Mouse (Mus musculus) lung, adult 18-20 months (tissue): ENCODE data around the gene Pomgnt1.

Experiments
- DNase-seq, 2 experiments: peaks; one replicate each; pipeline ENCODE4 v3.0.0; 2022; ENCODE audit warnings: mixed read lengths in 2 of 2

Pomgnt1 gene

GRCm38 (mm10) chr4:116140801-116141574 is 17.3 kb downstream of the Pomgnt1 start:
- no peak for DNase-seq

- DNase-seq: no peak
These were observed 18.1 kb downstream of the Pomgnt1 start for GRCm38 (mm10) chr4:116141736-116142135.

DNA sequence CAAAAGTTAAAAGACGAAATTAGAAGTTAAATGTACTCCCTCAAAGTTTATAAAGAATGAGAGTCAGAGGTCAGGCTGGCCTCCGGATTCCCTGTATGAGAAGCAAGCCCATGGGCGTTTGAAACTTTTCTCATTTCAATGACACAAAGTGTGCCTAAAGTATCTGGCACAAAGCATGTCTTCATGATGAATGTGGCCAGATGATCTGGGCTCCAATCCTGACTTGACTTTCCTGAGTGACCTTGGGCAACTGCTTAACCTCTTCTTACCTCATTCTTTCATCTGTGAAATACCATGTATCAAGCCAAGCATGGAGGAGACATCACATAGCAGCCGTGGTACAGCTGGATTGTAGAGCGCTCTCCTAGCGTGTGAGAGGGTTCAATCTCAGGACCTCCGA is 18.6 kb downstream of the Pomgnt1 start:
- no peak for DNase-seq

DNA sequence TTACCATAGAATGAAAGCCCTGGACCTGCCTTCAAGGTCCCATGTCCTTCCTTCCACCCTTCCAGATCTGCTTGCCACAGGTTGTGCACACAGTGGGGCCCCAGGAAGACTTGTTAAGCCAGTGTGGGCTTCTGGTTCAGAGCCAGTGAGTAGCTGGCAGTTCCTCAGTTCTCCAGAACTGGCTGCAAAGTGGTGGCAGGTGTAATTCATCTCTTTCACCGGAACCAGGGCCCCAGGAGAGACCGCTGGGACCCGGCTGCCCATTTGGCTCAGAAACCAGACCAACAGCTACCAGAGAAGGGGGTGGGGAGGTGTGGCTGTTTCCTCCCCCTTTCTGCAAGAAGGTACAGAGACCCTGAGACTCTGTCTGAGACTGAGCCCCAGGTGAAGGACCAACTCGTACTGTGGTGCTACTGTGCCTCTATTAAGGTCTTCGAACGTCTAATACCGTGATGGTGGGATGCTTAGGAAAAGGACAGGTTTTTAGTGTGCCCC is 19.7 kb downstream of the Pomgnt1 start:
- DNase-seq: peak; percentile 48 to 56

- DNase-seq: peak; percentile 76 to 78
These were observed 20.5 kb downstream of the Pomgnt1 start for GRCm38 (mm10) chr4:116143891-116144717.

DNA sequence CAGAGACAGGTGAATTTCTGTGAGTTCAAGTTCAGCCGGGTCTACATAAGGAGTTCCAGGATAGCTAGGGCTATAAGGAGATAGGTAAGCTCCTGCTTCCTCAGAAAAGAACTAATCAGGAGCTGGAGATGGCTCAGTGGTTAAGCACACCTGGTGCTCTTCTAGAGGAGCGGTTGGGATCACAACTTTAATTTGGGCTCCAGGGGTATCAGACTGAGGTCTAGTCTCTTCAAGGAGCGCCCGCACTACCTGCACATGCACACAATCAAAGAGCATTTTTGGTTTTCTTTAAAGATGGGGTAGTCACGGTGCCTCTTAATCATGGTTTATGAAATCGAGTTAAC is 26.1 kb downstream of the Pomgnt1 start:
- DNase-seq: no peak

- DNase-seq: peak; percentile 57 to 67
These were observed 26.7 kb downstream of the Pomgnt1 start for GRCm38 (mm10) chr4:116150156-116150861.

GRCm38 (mm10) chr4:116150862-116151221 is 27.2 kb downstream of the Pomgnt1 start:
- DNase-seq: no peak

GRCm38 (mm10) chr4:116151238-116151637 is 27.6 kb downstream of the Pomgnt1 start, which contains the start of gene Lurap1:
Gene Lurap1, minus strand, starts transcription at chr4:116151338.
- no peak for DNase-seq

DNA sequence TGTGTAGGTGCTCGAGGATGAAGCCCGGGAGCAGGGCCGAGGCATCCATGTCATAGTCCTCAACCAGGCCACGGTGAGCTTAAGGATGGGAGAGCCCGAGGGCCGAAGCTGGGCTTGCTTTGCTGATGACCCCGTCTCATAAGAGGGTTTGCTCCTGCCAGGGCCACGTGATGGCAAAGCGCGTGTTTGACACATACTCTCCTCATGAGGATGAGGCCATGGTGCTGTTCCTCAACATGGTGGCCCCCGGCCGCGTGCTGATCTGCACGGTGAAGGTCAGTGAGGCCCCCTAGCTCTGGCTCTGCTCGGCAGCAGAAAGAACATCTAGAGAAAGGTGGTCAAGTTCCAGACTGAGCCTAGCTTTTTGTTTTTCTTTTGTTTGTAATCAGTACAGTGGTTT is 29.1 kb downstream of the Pomgnt1 start:
- no peak for DNase-seq

DNA sequence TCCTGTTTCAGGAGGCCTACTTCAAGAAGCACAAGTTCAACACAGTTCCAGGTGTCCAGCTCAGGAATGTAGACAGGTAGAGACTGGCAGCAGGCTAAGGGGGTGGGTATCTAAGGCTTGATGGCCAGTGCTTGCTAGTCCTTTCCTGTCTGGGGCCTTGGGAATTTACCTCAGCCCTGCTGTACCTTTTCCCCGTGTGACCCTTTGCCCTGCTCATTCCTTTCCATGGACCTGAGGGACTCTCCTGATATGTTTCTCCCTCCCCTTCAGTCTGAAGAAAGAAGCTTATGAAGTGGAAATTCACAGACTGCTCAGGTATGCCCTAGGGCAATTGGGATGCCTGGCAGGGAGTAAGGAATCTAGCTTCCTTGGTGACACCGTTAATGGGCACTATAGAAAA is 34.2 kb downstream of the Pomgnt1 start:
- DNase-seq: no peak

GRCm38 (mm10) chr4:116159912-116160311 is 36.3 kb downstream of the Pomgnt1 start:
- peak in 1 of 2 experiments; percentile 48 for DNase-seq

DNA sequence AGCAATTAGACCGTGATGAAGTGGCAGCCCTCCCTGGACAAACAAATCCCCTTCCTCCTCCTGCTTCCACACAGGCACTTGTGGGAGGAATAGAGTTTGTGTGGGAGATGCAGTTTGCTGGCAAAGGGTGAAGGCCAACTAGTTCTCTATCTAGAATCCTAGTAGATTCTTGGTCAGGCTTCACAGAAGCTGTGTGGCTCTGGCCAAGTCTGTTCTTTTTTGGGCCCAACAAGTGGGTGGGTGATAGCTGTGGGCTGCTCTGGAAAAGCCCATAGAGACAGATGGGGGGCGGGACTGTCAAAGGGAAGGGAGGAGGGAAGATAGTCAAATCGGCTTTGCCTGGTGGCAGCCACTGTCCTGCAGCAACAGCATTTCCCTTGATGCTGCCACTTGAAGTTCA is 37.1 kb downstream of the Pomgnt1 start:
- no peak for DNase-seq

- DNase-seq: peak in 1 of 2 experiments; percentile 64
These were observed 38.5 kb downstream of the Pomgnt1 start for GRCm38 (mm10) chr4:116162142-116162541.

GRCm38 (mm10) chr4:116164759-116165554 is 41.3 kb downstream of the Pomgnt1 start:
- peak in 1 of 2 experiments; percentile 68 for DNase-seq

DNA sequence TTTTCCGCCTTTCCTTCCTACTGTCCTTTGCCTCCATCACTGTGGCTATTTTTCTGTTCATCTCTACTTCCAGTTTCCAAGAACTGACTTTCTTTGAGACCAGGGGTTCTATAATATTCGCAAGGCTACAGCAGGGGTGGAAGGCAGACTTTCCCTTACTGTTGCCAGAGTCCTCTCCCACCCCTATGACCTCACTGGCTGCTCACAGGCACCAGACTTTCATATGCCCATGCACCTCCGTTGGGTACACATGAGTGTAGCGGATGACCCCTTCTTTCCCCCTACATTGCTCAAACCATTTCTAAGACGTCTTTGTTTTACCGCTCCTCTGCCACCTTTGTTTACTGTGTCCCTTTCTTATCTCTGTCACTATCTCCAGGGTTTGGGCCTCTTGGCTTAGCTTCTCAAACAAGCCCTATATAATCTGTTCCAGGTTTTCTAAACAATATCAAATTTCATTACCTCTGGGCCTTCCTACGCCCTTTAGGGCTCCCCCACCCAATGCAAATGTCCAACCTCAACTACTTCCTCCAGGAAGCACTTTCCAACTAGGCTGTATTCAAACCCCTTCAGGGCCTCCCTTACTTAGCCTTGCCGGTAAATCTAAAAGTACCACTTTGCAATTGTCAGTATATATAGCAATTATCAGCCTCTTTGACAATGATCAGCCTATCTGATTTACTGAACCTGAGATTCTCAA is 42.2 kb downstream of the Pomgnt1 start:
- DNase-seq: no peak

DNA sequence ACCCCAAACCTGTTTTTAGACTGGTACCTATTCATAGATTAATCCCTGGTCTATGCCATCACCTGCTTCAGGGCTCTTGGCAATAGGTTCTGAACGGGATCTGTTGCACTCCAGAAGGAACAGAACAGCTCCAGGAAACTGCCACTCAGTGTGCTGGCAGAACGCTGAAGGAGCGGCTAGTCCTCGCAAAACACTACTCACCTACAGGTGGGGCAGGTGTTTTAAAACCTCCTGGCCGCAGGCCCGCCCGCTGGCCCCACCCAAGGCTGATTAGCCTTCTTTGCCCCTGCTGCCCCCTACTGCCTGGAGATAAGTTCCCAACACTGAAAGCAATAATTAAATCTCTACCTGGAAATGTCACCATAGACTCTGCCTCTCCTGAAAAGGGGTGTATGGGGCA is 43.8 kb downstream of the Pomgnt1 start, which contains the start of gene Tspan1:
Tspan1 (minus strand) TSS at position 198 of the 400 bp plus-strand sequence.
- peak; percentile 87 to 92 for DNase-seq

GRCm38 (mm10) chr4:116168617-116169352 is 45.1 kb downstream of the Pomgnt1 start:
- DNase-seq: peak; percentile 65 to 84

DNA sequence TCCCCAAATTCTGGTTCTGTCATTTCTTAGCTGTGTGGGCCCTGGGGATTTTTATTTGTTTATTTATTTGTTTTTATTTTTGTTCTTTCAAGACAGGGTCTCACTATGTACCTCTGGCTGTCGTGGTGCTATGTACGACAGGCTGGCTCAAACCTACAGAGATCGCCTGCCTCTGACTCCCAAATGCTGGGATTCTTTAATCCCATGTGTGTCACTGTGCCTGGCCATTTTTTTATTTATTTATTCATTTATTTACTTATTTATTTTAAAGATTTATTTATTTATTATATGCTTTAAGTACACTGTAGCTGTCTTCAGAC is 45.7 kb downstream of the Pomgnt1 start:
- no peak for DNase-seq

DNA sequence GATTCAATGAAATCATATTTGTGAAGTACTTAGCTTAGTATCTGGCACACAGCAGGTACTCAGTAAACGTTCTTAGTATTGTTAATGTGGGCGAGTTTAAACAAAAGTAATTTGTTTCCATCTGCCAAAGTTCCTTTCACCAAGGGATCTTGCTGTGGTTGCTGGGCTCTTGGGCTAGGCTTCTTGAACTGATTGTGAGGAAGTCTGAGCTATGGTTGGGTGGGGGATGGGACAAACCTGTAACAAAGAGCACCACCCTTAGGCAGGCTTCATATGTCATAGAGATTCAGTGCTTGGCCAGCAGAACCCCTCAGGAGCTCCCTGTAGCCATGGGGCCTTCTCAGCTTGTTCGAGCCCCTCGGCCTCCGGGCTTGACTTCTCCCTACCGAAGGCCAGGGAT is 49.4 kb downstream of the Pomgnt1 start, which contains the start of the genes 1700042G07Rik and Gm49337:
1700042G07Rik (plus strand) TSS at position 301 of the 400 bp plus-strand sequence.
Gm49337 (plus strand) TSS at position 313 of the 400 bp plus-strand sequence.
- no peak for DNase-seq

DNA sequence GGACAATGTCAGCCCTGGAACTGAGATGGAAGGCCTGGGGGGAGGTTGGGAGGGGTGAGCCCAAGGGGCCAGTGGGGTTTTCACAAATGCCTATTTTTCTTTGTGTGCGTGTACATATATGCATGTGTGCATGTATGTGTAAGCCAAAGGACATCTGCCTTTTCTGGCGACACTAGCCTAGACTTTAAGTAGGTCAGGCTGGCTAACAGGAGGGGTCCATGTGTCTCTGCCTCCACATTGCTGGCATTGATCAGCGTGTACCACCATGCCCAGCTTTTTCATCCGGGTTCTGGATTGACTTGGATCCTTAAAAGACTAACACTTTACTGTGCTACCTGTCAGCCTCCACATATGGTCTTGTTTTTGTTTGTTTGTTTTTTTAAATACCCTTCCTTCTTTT is 50.1 kb downstream of the Pomgnt1 start:
- DNase-seq: no peak
